Mouse (Mus musculus) bone marrow, adult 2 months (tissue): ENCODE data around the gene Lysmd3. TPM values are rescaled to one million over a fixed set of nuclear protein-coding genes. Genes with fewer than 3 reads are reported as not detected.
A peak's percentile ranks its signal among the peaks of the same experiment; 100 is the strongest.

Source experiments
- H3K27ac ChIP-seq: fragments of 200-500 bp; 2 replicates; pipeline ENCODE4 v1.5.1; 2012; ENCODE audit warnings: low read depth, mild to moderate bottlenecking, control low read depth, inconsistent platforms, low read length; ENCODE audit not compliant: control insufficient read depth, poor library complexity, insufficient read depth
- H3K4me1 ChIP-seq: fragments of 200-500 bp; 2 replicates; pipeline ENCODE4 v1.6.1; 2011; ENCODE audit warnings: low read length; ENCODE audit not compliant: control insufficient read depth, insufficient read depth
- H3K4me3 ChIP-seq: fragments of 200-500 bp; replicated peaks from 2 replicates; pipeline ENCODE3; 2011; ENCODE audit warnings: mild to moderate bottlenecking, low read depth, low read length, control low read depth; ENCODE audit not compliant: control insufficient read depth
- CTCF ChIP-seq: fragments of 200-500 bp; IDR thresholded peaks from 2 replicates; pipeline ENCODE4 v1.5.1; 2011; ENCODE audit warnings: low read length, control low read depth; ENCODE audit not compliant: control insufficient read depth, insufficient read depth
- POLR2A ChIP-seq: fragments of 200-500 bp; IDR thresholded peaks from 2 replicates; pipeline ENCODE4 v1.6.1; 2011; ENCODE audit warnings: low read depth, mild to moderate bottlenecking, control low read depth, low read length, borderline replicate concordance; ENCODE audit not compliant: control insufficient read depth
- WGBS: fragments of 180-500 bp; shearing (Covaris S2); methylation state at CpG from one replicate; pipeline ENCODE4 v1.1.7; 2018; 5-methylcytosine and 5-hydroxymethylcytosine counted together
- polyA plus RNA-seq: library from polyadenylated mRNA; stranded (reverse); fragments of >200 nt; gene quantifications from 2 replicates; pipeline ENCODE4 v1.2.4, GENCODE M21; 2011; ENCODE audit warnings: low replicate concordance; ENCODE audit not compliant: missing spikeins, insufficient read depth, insufficient read length

Gene Lysmd3
- polyA plus RNA-seq, 1 experiment: 3.0 TPM

GRCm38 (mm10) chr13:81710775-81711545, 53.5 kb downstream of the Lysmd3 start, which contains the start of the genes Polr3g and Mblac2:
Polr3g (minus strand) TSS chr13:81711013.
Mblac2 (plus strand) TSS chr13:81711341.
- WGBS: under 1% methylated on average over 61 of the region's 61 CpGs
- Histone ChIP-seq H3K27ac (peak within 1 kb of the TSS; percentile 94), H3K4me3 (peak within 1 kb of the TSS; percentile 94), H3K4me1 (no peaks in the 10 kb centered on the region; the same call in 1 of the 2 replicates)
- TF ChIP-seq CTCF (no peak), POLR2A (peak; percentile 67; the same call in 1 of the 2 replicates)

DNA sequence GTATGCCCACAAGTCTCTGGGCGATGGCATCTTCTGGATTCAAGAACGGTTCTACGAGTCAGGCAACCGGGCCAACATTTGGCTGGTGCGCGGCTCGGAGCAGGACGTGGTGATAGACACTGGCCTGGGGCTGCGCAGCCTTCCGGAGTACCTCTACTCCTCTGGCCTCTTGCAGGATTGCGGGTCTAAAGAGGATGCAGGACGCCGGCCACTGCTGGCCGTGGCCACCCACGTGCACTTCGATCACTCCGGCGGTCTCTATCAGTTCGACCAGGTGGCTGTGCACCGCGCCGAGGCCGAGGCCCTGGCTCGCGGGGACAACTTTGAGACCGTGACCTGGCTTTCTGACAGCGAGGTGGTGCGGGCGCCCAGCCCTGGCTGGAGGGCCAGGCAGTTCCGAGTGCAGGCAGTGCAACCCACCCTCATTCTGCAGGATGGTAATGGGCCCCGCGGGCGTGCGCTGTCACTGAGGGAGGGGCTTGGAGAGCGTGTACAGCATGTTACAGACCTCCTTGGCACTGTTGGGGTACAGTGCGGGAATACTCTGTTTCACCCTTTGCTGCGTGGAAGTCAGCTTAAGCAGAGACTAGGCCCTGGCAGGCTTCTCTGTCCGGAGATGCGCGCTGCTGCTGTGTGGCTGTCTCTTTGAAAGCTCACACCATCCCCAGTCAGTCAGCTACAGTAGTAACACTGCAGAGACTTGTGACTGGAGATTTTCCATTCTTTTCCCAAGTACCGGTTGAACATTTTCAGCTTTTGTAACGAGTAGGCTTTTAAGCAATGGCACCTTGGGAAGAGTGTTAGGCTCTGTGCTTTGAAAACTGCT, 54.3 kb downstream of the Lysmd3 start:
- Histone ChIP-seq H3K4me1 (no peaks in the 10 kb centered on the region; the same call in 1 of the 2 replicates), H3K4me3 (peak overlapping the region; percentile 94), H3K27ac (peak overlapping the region; percentile 94)
- TF ChIP-seq CTCF (no peak), POLR2A (no peak)
- WGBS: 2% methylated on average over 42 of the region's 42 CpGs

GRCm38 (mm10) chr13:81713896-81714295, 56.4 kb downstream of the Lysmd3 start:
- TF ChIP-seq POLR2A (no peak), CTCF (no peak)
- H3K4me1 ChIP-seq: no peaks in the 10 kb centered on the region; the same call in 1 of the 2 replicates
- 66% methylated on average over 1 of the region's 1 CpGs for WGBS
- H3K27ac ChIP-seq: no peak overlapping the region
- no peak overlapping the region for H3K4me3 ChIP-seq

Other genes starting within 250 kb of the Lysmd3 start
- 1.7 TPM in 1 of 2 replicates, not detected in the other for gene Adgrv1, start 24.5 kb upstream of the Lysmd3 start, polyA plus RNA-seq
- gene Polr3g, start 53.4 kb downstream of the Lysmd3 start, polyA plus RNA-seq: 4.9 and 5.0 TPM in 2 replicates
- gene Mblac2, start 53.7 kb downstream of the Lysmd3 start, polyA plus RNA-seq: 2.8 and 9.1 TPM in 2 replicates
- 53.3 and 57.3 TPM in 2 replicates for gene Cetn3, start 125.4 kb downstream of the Lysmd3 start, polyA plus RNA-seq